Mouse (Mus musculus) stomach, embryonic 14.5 days (tissue): Measurements from ENCODE around the gene Ero1lb. TPM values are rescaled to one million over a fixed set of nuclear protein-coding genes. Genes with fewer than 3 reads are reported as not detected.
"Not testable (repeated sequence)": the region's sequence is repeated elsewhere in the genome, so short reads cannot be mapped to it uniquely, and the experiment has no call there.

ENCODE experiments used
- ATAC-seq: fragments of 200-750 bp; cut with Nextera tagmentation; 2 replicates; pipeline ENCODE4 v1.8.0; 2017; ENCODE audit warnings: low read depth, moderate TSS enrichment; ENCODE audit not compliant: insufficient number of reproducible peaks, insufficient read depth, low FRiP score
- H3K27ac ChIP-seq: fragments of 300-500 bp; sonication (generic); 2 replicates; pipeline ENCODE4 v1.5.1; 2014; ENCODE audit warnings: mild to moderate bottlenecking, low read length, moderate library complexity, mixed read lengths
- H3K27me3 ChIP-seq: fragments of 300-500 bp; sonication (generic); 2 replicates; pipeline ENCODE4 v1.6.1; 2014; ENCODE audit warnings: low read length, control low read depth, mixed read lengths; ENCODE audit not compliant: control insufficient read depth, insufficient read depth
- H3K36me3 ChIP-seq: fragments of 300-500 bp; sonication (generic); 2 replicates; pipeline ENCODE4 v1.6.1; 2014; ENCODE audit warnings: mild to moderate bottlenecking, control low read depth, low read length, moderate library complexity, mixed read lengths; ENCODE audit not compliant: control insufficient read depth, insufficient read depth
- H3K4me1 ChIP-seq: fragments of 300-500 bp; sonication (generic); 2 replicates; pipeline ENCODE4 v1.6.1; 2014; ENCODE audit warnings: low read length, control low read depth, mixed read lengths; ENCODE audit not compliant: control insufficient read depth, insufficient read depth
- H3K4me2 ChIP-seq: fragments of 300-500 bp; sonication (generic); replicated peaks from 2 replicates; pipeline ENCODE4 v1.6.1; 2014; ENCODE audit warnings: low read depth, low read length, control low read depth
- H3K4me3 ChIP-seq: fragments of 300-500 bp; sonication (generic); 2 replicates; pipeline ENCODE4 v1.5.1; 2014; ENCODE audit warnings: low read depth, low read length, control low read depth
- H3K9ac ChIP-seq: fragments of 300-500 bp; sonication (generic); replicated peaks from 2 replicates; pipeline ENCODE4 v1.6.1; 2014; ENCODE audit warnings: low read depth, mild to moderate bottlenecking, control low read depth, low read length, moderate library complexity, mixed read lengths
- H3K9me3 ChIP-seq: fragments of 300-500 bp; sonication (generic); 2 replicates; pipeline ENCODE4 v1.6.1; 2016; ENCODE audit warnings: low read depth, low read length, control low read depth; ENCODE audit not compliant: control insufficient read depth
- WGBS: fragments of 180-500 bp; shearing (Covaris S2); extraction: QIAGEN DNeasy Blood & Tissue Kit; methylation state at CpG from one replicate; pipeline ENCODE4 v1.1.7; 2014; 5-methylcytosine and 5-hydroxymethylcytosine counted together
- polyA plus RNA-seq: library from polyadenylated mRNA; unstranded; fragments of >200 nt; fragmentation: Nextera tagmentation; extraction: Ambion mirVana; gene quantifications from 2 replicates; pipeline ENCODE4 v1.2.1, GENCODE M21; 2014

Ero1lb gene
- polyA plus RNA-seq, 1 experiment from 2014 or later, result 8.9 TPM

DNA sequence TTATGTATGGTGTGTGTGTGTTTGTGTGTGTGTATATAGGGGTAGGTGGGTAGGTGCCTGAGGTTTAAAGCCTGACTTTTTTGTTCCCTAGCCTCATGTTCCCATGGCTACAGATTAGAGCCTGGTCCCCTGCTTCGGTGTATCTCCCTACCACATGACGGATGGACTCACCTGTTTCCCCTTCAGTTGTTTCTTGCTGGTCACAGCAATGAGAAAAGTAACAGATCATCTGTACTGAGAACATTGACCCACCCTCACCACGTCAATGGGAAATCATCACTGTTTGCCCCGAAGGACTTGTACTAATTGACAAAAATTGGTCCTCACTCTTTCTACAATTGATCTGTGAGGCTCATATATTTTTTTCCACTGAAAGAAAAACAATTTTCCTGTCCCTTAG, 3.4 kb upstream of the Ero1lb start:
- Histone ChIP-seq H3K27ac (no peak overlapping the region), H3K9me3 (no peaks in the 10 kb centered on the region), H3K36me3 (no peaks in the 10 kb centered on the region), H3K4me1 (no peaks in the 10 kb centered on the region), H3K27me3 (no peaks in the 10 kb centered on the region), H3K9ac (no peak overlapping the region), H3K4me2 (no peak overlapping the region), H3K4me3 (no peak overlapping the region)
- WGBS, result 81% methylated on average over 4 of the region's 4 CpGs
- no peak for ATAC-seq

DNA sequence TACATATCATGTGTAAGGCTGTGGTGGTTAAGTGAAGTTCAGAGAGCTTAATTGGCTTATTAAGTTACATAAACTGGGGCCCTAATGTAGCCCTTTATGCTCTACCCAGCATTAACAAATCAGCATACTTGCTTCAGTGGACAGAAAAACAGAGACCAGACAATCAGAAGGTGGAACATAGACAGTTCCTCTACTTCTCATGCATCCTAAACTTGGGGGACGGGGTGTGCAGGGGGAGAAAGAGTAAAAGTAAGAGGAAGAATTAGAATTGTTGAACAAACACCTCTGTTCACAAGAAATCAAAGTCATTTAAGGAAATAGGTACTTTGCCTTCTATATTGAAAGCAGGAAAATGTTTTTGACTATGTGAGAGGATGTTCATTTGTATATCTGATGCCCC, 2.3 kb downstream of the Ero1lb start:
- no peaks in the 10 kb centered on the region for H3K9me3 ChIP-seq
- H3K27ac ChIP-seq, result no peak overlapping the region
- ATAC-seq, result no peak
- no peak overlapping the region for H3K4me2 ChIP-seq
- H3K9ac ChIP-seq, result no peak overlapping the region
- H3K36me3 ChIP-seq, result no peaks in the 10 kb centered on the region
- H3K27me3 ChIP-seq, result no peaks in the 10 kb centered on the region
- H3K4me1 ChIP-seq, result no peaks in the 10 kb centered on the region
- H3K4me3 ChIP-seq, result no peak overlapping the region
- WGBS, result 84% methylated on average over 1 of the region's 1 CpGs

DNA sequence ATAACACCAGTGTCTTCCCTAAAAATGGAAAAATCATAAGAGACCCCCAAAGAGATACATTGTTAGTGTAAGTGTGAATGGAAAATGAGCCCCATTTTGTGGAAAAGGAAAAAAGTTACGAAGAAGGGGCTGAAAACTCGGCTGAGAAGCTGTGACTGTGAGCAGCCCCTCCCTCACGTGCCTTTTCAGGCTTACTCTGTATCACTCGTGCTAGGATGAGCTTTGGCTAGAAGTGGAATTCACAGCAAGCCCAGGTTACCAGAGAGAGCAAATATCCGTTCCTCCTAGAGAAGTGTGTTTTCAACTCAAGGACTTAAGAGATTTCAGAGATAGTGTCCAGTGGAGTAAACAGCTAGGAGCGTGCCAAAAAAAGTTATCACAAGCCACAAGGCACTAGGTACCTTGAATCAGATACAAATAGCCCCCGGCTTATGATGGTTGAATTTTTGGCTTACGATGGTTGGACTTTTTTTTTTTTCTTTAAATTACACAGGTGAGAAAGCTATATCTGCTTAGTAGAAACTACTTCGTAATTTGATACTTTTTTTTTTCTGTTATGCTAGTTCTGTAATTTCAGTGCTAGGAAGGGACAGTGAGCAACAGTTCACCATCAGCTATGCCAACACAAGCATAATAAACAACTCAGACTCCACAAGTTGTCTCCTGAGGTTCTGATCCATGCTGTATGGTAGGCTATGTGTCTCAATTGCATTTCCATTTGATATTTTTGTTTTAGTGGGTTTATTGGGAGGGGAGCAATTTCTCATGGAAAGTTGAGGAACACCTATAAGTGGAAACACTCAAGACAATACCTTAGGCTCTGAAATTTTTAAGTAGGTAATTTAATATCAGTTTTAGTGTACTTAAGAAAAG, 3.2 kb downstream of the Ero1lb start:
- H3K9me3 ChIP-seq, result no peaks in the 10 kb centered on the region
- no peak for ATAC-seq
- WGBS, result 63% methylated on average over 9 of the region's 9 CpGs
- H3K27ac ChIP-seq, result no peak overlapping the region
- H3K4me1 ChIP-seq, result no peaks in the 10 kb centered on the region
- no peak overlapping the region for H3K4me2 ChIP-seq
- H3K36me3 ChIP-seq, result no peaks in the 10 kb centered on the region
- H3K4me3 ChIP-seq, result no peak overlapping the region
- H3K9ac ChIP-seq, result no peak overlapping the region
- no peaks in the 10 kb centered on the region for H3K27me3 ChIP-seq

DNA sequence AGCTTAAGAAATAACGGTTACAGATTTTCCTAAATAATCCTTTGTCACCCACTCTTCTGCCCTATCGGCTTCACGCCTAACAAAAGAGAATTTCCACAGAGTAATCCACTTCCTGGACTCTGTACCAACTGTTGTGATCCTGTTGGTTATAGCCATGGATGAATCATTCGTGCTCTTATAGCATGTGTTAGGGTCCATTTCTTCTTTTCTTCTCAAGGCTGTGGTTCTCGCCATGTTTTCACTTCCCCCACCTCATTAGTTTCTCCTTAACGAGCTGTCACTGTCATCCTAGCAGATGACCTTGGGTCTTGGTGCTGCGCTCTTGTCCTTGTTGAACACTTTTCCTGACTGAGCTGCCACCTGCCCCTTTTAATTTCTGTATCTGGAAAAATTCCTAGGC, 4.1 kb downstream of the Ero1lb start:
- Histone ChIP-seq H3K9ac (no peak overlapping the region), H3K9me3 (no peaks in the 10 kb centered on the region), H3K27me3 (no peaks in the 10 kb centered on the region), H3K27ac (no peak overlapping the region), H3K4me1 (no peaks in the 10 kb centered on the region), H3K4me2 (no peak overlapping the region), H3K4me3 (no peak overlapping the region), H3K36me3 (no peaks in the 10 kb centered on the region)
- no peak for ATAC-seq
- 76% methylated on average over 7 of the region's 7 CpGs for WGBS

DNA sequence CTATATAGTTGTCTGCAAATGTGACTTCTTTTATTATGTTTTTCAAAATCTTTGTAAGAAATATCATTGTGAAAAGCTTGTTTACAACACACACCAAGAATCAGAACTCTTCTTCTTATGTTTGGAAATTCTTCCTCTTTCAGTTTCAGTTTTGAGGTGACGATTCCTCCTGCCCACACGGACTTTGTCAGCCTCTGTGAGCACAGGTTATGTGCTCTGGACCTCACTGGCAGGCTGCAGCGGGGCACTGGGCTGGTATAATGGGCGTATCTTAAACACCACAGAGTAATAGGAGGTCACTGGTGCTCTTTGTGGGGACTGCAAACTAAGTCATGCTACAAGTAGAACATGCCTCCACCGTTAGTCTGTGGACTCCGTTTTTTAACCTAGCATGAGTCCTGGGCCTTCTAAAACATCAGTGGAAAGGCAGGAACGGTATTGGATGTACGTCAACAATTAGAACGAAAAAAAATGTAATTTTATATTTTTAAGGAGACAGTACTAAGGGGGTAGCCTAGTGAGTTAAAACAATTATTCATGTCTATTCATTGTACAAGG, 9.4 kb downstream of the Ero1lb start:
- no peak overlapping the region for H3K4me2 ChIP-seq
- no peak overlapping the region for H3K4me3 ChIP-seq
- no peak overlapping the region for H3K9ac ChIP-seq
- H3K36me3 ChIP-seq, result no peaks in the 10 kb centered on the region
- H3K27ac ChIP-seq, result no peak overlapping the region
- 80% methylated on average over 9 of the region's 9 CpGs for WGBS
- ATAC-seq, result no peak
- H3K27me3 ChIP-seq, result no peaks in the 10 kb centered on the region
- H3K4me1 ChIP-seq, result no peaks in the 10 kb centered on the region
- no peaks in the 10 kb centered on the region for H3K9me3 ChIP-seq

DNA sequence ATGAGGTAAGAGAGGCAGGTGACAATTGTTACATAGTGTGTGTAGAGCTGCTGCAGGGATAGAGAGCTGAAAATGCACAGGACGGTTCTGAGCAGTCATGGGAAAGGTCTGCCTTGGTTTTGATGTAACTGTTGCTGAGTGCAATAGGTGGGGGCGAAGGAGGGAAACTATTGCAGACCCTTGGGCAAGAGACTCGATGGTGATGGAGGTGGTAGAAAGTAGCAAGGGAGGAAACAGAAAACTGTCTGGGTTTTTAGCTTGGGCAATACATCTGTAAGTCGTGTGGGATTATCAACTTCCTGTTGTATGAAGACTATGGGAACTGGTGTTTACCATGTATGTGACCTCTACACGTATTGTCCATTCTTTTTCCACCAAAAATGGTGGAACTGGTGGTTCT, 12.5 kb downstream of the Ero1lb start:
- 83% methylated on average over 5 of the region's 5 CpGs for WGBS
- no peak overlapping the region for H3K27ac ChIP-seq
- H3K27me3 ChIP-seq, result no peaks in the 10 kb centered on the region

DNA sequence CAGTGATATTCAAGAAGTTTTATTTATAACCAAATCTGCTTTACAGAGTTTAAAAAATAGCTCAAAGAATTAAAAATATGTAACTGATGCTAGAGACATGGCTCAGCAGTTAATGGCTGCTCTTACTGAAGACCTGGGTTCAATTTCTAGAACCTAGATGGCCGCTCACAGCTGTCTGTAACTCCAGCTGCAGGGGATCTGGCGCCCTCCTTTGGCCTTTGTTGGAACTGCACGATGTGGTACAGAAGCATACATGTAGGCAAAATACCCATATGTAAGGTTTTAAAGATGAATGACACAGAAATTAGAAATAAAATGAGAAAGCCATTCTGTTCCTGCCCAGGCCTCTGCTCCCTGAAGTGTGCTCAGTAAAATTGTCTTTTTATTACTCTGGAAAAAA, 23.3 kb downstream of the Ero1lb start:
- H3K4me2 ChIP-seq, result no peak overlapping the region
- no peaks in the 10 kb centered on the region for H3K36me3 ChIP-seq
- no peaks in the 10 kb centered on the region for H3K4me1 ChIP-seq
- no peak overlapping the region for H3K4me3 ChIP-seq
- no peak for ATAC-seq
- no peak overlapping the region for H3K9ac ChIP-seq
- H3K27me3 ChIP-seq, result no peaks in the 10 kb centered on the region
- no peaks in the 10 kb centered on the region for H3K9me3 ChIP-seq
- H3K27ac ChIP-seq, result no peak overlapping the region
- 11% methylated on average over 3 of the region's 3 CpGs for WGBS

More for the DNA sequence above, 12.5 kb downstream of the Ero1lb start:
- ATAC-seq, result no peak
- Histone ChIP-seq H3K4me2 (no peak overlapping the region), H3K9ac (no peak overlapping the region), H3K9me3 (no peaks in the 10 kb centered on the region), H3K4me1 (no peaks in the 10 kb centered on the region), H3K36me3 (no peaks in the 10 kb centered on the region), H3K4me3 (no peak overlapping the region)

DNA sequence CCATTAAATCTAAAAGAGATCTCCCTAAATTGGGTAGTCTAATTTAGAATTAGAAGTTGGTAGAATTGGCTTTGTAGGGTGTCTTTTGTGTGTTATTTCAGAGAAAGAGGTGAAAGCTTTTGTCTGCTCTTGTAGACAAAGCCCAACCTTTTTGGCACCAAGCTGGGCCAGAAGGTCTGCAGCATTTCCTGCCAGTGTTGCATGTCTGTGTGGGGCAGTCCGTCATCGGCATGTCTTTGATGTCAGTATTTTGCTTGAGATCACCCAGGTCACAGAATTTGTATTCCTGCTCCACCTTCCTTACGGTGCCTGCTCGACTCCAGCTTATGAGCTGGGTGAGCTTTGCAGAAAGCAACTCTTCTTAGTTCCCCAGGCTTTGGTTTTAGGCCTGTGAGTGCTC, 31.4 kb downstream of the Ero1lb start:
- not testable (repeated sequence) for H3K4me3 ChIP-seq, H3K27ac ChIP-seq, H3K4me2 ChIP-seq, H3K9ac ChIP-seq, ATAC-seq, H3K9me3 ChIP-seq, H3K27me3 ChIP-seq, H3K36me3 ChIP-seq, H3K4me1 ChIP-seq
- WGBS, result 69% methylated on average over 3 of the region's 4 CpGs

DNA sequence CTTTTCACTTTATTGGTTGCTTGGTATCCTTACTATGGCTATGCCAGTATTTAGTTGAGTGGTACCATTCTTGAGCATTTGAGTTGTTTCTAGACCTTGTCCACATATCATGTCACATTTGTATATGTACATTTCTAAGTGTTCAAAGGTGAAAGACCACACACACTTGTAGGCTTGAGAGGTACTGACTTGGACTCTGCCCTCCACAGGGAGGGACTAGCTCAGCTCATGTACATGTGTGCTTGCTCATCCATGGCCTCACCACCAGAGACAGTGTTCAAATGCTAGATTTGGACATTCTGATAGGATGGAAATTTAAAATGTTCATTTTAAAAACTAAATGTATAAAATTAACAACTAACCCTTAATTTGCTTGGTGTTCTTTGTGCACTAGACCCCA, 44.5 kb downstream of the Ero1lb start:
- not testable (repeated sequence) for H3K4me1 ChIP-seq, H3K36me3 ChIP-seq, H3K9ac ChIP-seq, H3K4me2 ChIP-seq, H3K27me3 ChIP-seq, H3K9me3 ChIP-seq, H3K4me3 ChIP-seq, H3K27ac ChIP-seq, ATAC-seq
